Mouse (Mus musculus): ENCODE measurements at regions not wholly inside any gene's neighbourhood (a gene's known extent, or its start where the extent isn't known, plus 50 kb on each side); places are given as distances from the start of the nearest gene placed in this dataset.

- no peak for TF ChIP-seq CTCF (IDR thresholded peaks at IDR 0.05; ENCODE audit: low read depth)
- TF ChIP-seq EP300 (IDR thresholded peaks at IDR 0.05; ENCODE audit: low read depth): no peak
Observed at GRCm38 (mm10) chr9:41599874-41600273, 438.4 kb upstream of the Ubash3b start.

Data from liver, embryonic 14.5 days (tissue).